Mouse (Mus musculus) splenic B cell, adult 2 months (primary cell): ENCODE results near the gene Cdk5rap3.

Experiments
- DNase-seq: peaks from one replicate; pipeline ENCODE4 v3.0.0-alpha.2; 2011; ENCODE audit warnings: low read depth, low spot score
- H3K27me3 ChIP-seq: 2 replicates; pipeline ENCODE4 v1.6.1; 2012; ENCODE audit warnings: mild to moderate bottlenecking, low read length, moderate library complexity, mixed read lengths; ENCODE audit not compliant: control insufficient read depth, poor library complexity, insufficient read depth, severe bottlenecking
- H3K36me3 ChIP-seq: 2 replicates; pipeline ENCODE4 v1.6.1; 2012; ENCODE audit warnings: mild to moderate bottlenecking, low read length, moderate library complexity, mixed read lengths; ENCODE audit not compliant: control insufficient read depth, poor library complexity, insufficient read depth, severe bottlenecking

The Cdk5rap3 gene

DNA sequence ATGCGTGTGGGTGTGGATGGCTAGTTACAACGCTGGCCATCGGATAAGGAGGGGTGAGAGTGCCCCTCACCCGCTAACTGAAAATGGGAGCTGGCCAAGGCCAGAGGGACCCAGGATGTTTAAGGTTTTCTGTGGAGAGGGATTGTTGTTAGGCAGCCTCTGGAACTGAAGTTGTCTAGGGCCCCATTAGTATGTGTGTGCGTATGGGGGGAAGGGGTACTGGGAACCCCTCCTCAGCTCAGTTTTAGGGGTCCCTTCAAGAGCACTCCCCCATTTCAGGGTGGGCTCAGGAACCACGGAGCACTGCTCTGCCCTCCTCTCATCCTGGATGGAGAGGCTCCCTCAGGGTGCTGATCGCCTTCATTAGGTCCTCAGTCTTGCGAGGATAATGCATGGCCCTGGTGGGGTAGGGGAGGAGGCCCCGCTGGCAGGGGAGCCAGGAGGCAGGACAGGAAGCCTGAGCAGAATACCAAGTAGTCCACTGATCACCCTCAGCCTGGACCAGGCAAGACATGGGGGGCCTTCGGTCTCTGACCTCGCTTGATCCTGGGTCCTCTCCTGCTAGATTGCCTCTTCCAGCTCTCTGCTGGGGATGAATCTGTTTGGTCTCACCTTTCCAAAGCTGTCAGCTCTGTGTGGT lies 23.0 kb downstream of the Cdk5rap3 start:
- Histone ChIP-seq H3K27me3 (no peaks in the 10 kb centered on the region), H3K36me3 (no peaks in the 10 kb centered on the region)
- no peak for DNase-seq

DNA sequence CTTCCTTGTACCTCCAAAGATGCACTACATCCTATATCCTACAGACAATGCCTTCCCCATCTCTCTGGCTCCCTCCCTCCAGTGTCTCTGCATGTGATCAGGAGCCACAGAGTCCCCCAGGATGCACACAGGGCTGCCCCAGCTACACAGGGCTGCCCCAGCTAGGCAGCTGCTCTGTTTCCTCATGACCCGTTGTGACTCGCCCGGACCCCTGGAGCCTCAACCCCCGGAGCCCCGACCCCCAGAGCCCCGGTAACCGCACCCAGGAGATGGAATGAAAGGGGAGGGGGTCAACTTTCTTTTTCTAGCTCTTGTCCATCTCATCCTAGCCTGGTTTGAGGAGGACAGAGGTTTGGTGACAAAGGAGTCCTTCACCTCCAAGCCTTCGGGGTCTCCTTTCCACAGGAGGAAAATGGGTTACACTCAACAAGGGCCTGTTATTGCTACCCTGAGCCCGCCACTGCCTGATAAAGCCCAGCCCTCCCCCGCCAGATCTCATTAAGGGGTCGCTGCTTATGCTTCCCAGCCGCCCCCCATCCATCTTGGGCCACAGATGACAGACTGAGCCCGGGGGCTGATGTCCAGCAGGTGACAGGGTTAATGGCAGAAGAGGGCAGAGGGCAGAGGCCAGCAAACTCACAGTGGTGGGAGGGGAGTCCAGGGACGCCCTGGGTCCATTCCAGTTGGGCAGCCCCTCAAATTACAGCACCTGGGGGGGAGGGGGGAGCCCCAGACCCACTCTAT lies 24.3 kb downstream of the Cdk5rap3 start:
- DNase-seq: no peak
- H3K27me3 ChIP-seq: no peaks in the 10 kb centered on the region
- H3K36me3 ChIP-seq: no peaks in the 10 kb centered on the region

- H3K27me3 ChIP-seq: no peaks in the 10 kb centered on the region
- no peaks in the 10 kb centered on the region for H3K36me3 ChIP-seq
- no peak for DNase-seq
Observed at GRCm38 (mm10) chr11:96886942-96887546, 29.3 kb downstream of the Cdk5rap3 start.

GRCm38 (mm10) chr11:96885901-96886340 lies 30.4 kb downstream of the Cdk5rap3 start:
- DNase-seq: no peak
- Histone ChIP-seq H3K36me3 (no peaks in the 10 kb centered on the region), H3K27me3 (no peaks in the 10 kb centered on the region)

DNA sequence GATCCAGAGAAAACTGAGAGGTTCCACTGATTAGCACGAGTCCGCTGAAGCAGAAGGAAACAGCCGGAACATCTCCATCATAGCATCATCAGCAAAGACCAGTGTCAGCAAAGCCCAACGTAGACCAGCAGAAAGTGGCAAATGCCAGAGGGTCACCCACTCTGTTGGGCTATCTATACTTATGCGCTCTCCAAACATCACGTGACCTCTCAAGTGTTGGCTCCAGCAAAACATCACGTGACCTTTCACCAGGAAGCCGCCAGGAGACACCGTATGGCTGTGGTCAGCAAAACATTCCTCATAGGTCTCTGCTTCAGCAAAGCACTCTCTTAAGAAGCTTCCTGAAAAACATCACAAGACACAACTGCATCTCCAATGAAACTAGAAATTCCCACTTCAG lies 36.0 kb downstream of the Cdk5rap3 start:
- Histone ChIP-seq H3K36me3 (no peaks in the 10 kb centered on the region), H3K27me3 (peaks cover 2% of the 10 kb centered on the region)
- no peak for DNase-seq

GRCm38 (mm10) chr11:96879359-96879758 lies 36.9 kb downstream of the Cdk5rap3 start:
- DNase-seq: no peak
- no peaks in the 10 kb centered on the region for H3K36me3 ChIP-seq
- H3K27me3 ChIP-seq: peaks cover 2% of the 10 kb centered on the region

DNA sequence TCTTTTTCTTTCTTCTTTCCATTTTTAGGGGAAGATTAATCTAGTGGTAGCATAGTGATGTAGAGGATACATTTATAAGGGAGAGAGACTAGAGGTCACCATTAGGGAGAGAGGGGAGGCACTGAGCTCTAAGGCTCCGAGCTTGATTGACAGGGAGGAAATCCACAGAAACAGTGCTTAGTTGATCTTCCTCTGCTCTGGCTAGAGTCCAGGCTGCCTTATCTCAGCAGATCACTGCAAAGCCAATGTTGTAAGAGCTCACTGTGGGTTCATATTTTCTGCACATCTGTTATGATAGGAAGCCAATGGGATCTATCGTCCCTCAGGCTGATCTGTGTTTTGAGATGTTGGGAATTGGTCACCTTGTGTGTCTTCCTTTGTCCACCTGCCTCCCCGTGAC lies 37.6 kb downstream of the Cdk5rap3 start:
- H3K27me3 ChIP-seq: peaks cover 2% of the 10 kb centered on the region
- no peak for DNase-seq
- no peaks in the 10 kb centered on the region for H3K36me3 ChIP-seq

GRCm38 (mm10) chr11:96877071-96877470 lies 39.2 kb downstream of the Cdk5rap3 start:
- H3K36me3 ChIP-seq: no peaks in the 10 kb centered on the region
- DNase-seq: no peak
- peaks cover 2% of the 10 kb centered on the region for H3K27me3 ChIP-seq

DNA sequence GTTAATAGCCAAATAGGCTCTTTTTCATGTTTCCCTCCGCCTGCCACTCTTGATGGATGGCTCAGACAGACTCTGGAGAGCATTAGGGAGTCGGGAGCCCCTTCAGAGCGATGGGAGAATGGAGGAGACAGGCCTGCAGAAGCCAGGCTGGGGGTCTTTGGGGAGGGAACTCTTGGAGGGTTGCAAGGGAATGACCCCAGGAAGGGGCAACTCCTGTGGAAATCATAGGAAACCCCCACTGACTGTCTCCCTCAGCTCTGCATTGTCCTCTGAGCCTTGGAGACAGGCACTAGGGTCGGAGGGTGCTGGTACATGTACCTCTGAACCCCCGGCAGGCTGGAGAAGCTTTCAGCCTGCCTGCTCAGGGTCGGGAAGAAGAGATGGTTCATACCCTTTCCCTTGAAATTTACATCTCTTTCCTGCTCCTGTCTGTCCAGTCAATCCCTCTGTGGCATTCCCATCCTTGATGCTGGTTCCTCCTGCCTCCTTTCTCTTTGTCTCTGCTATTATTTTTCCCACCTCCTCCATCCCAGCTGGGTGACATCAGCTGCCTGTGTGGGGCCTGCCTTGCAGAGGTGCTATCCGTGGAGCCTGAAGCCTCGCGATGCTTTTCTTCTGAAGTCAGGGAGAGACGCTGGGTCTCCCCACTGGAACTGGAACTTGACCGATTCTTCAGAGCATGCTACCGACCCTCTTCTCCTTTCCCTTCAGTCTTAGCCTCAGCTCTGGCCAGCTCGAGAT lies 39.8 kb downstream of the Cdk5rap3 start:
- H3K36me3 ChIP-seq: no peaks in the 10 kb centered on the region
- no peak for DNase-seq
- H3K27me3 ChIP-seq: peaks cover 2% of the 10 kb centered on the region

DNA sequence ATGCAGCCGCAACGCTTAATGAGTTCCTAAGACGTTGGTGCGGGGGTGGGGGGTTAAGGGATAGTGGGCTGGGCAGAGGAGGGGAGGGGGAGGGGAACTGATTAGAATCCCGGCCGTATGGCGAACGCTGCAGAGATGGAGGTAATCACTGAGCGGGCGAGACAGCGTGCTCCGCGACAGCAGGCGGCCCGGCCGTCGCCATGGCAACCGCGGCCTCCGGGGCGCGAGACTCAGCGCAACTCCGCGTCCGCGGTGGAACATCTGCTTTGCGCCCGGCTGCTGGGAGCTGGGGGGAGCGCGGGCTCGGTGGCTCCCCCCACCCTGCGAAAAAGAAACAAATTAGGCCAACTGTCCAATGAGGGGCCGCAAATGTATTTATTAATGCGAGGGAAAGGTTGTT lies 40.6 kb downstream of the Cdk5rap3 start:
- Histone ChIP-seq H3K36me3 (no peaks in the 10 kb centered on the region), H3K27me3 (peaks cover 2% of the 10 kb centered on the region)
- DNase-seq: peak; percentile 71

DNA sequence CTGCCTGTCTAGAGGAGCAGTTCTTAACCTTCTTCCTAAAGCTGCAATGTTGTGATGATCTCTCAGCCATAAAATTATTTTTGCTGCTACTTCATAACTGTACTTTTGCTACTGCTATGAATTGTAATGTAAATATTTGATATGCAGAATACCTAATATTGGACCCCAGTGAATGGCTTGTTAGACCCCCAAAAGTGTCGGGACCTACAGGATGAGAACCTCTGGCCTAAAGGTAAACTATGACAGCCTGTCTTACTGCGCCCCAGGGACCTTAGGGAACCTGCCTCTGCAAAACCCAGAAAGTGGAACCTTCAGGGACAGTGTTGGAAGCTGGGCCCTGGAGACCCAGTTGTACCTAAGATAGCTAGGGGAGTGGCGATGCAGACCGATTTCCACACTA lies 41.0 kb downstream of the Cdk5rap3 start:
- Histone ChIP-seq H3K27me3 (peaks cover 2% of the 10 kb centered on the region), H3K36me3 (no peaks in the 10 kb centered on the region)
- no peak for DNase-seq

DNA sequence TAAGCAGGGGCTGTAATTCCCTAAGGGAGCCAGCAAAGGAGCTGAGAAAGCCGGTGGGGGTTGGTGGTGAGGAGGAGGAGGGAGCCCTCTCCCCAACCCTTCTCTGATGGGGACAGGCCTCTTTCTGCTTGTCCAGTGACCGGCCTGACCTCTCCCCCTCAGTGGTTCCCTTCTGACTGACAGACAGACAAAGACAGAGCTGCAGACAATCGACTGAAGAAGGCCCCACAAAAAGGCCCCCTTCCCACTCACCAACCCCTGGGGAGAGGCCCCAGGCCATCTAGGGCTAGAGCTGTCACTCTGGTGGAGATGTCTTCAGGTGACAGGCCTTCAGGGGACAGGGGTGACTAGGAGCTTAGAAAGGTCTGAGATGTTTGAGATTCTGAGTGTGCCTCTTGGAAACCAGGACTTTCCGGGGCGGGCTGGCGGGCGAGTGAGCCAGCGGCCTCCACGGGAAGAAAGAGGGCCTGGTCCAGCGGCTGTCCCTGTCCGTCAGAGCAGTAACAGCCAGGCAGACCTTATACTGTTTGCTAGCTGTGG lies 42.6 kb downstream of the Cdk5rap3 start:
- no peaks in the 10 kb centered on the region for H3K36me3 ChIP-seq

DNA sequence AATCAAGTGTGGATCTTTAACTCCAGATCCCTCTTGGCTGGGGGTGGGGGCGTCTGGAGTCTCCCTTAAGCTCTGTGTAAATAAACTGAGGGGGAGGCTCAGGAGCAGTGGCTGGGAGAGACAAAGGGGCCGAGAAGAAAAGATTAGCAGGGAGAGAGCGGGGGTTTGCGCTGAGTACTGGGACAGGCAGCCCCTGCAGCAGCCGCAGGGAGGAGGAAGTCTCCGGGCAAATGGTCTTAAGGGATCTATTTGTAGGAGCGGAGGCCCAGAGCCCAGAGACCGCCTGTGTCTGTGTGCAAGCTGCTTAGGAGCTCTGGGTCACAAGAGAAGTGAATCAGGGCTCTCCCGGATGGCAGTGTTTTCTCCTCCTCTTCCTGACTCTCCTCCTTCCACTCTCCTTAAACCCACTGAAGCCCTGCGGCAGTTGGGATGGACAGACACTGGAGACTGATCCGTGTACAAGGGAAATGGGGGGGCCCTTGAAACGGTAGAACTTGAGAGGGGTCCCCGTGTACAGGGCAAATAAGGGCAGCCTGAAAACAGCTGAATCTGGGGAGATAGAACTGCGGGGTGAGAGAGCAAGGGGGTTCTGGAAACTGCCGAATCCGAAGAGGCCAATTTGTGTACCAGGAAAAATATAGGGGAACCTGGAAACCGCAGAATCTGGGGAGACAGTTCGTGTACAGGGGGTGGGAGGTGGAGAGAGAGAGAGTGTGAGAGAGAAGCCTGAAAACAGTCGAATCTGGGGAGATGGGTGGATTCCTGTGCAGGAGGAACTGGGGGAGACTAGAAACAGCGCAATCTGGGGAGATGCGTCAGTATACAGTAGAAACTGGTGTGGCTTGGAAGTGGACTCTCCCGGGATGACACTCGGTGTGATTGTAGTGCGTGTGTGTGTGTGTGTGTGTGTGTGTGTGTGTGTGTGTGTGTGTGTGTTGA lies 43.6 kb downstream of the Cdk5rap3 start:
- H3K27me3 ChIP-seq: no peaks in the 10 kb centered on the region; the same call in 1 of the 2 replicates

More for the DNA sequence above, 42.6 kb downstream of the Cdk5rap3 start:
- DNase-seq: no peak
- no peaks in the 10 kb centered on the region; the same call in 1 of the 2 replicates for H3K27me3 ChIP-seq

DNA sequence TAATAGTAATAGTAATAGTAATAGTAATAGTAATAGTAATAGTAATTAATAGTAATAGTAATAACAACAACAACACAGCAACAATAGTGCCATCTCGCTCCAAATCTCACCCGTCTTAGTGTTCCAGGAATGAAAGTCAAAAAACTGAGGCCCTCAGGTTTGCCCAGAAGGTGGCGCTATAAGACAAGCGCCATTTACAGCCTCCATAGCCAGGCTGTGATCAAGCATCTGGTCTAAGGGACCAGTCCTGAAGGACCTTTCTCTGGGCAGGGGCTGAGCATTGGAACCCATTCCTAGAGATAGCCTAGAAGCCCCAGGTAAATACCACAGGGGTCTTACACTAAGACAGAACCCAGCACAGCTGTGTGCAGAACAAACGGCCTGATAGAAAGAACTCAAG lies 49.1 kb downstream of the Cdk5rap3 start:
- peak; percentile 77 for DNase-seq
- Histone ChIP-seq H3K36me3 (no peaks in the 10 kb centered on the region), H3K27me3 (no peaks in the 10 kb centered on the region)

More for the DNA sequence above, 43.6 kb downstream of the Cdk5rap3 start:
- H3K36me3 ChIP-seq: no peaks in the 10 kb centered on the region
- no peak for DNase-seq
